Mouse (Mus musculus) gonadal fat pad, adult 2 months (tissue): ENCODE data around the gene Taar8b. TPM values are rescaled to one million over a fixed set of nuclear protein-coding genes. Genes with fewer than 3 reads are reported as not detected.
"Not testable (repeated sequence)": the region's sequence is repeated elsewhere in the genome, so short reads cannot be mapped to it uniquely, and the experiment has no call there.

Experiments used
- DNase-seq: peaks from one replicate; pipeline ENCODE4 v3.0.0-alpha.2; 2012; ENCODE audit warnings: low read depth
- polyA plus RNA-seq: library from polyadenylated mRNA; depleted of rRNA; stranded (reverse); fragments of >200 nt; gene quantifications from 2 replicates; pipeline ENCODE4 v1.2.3, GENCODE M21; 2012; rRNA removed

The Taar8b gene
- polyA plus RNA-seq, result not detected in 2 replicates

DNA sequence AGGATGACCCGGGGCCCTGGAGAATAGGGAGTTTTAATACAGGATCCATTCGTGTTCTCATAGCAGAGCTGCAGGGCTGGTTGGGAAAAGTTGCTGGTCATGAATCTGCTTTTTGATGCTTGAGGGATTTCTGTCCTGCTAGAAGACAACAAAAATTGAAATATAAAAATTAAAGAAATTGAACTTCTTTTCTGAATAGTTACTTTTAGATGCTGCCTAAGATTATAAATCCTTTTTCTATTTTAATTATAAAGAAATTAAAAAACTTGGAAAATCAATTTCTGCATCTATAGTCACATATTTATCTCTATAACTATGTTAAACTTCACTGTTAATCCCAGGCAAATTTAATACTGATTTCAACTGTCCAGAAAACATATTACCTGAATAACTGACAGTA lies at the start of gene Taar8b:
Taar8b (minus strand) TSS at position 101 of the 400 bp plus-strand sequence.
- DNase-seq, result no peak

DNA sequence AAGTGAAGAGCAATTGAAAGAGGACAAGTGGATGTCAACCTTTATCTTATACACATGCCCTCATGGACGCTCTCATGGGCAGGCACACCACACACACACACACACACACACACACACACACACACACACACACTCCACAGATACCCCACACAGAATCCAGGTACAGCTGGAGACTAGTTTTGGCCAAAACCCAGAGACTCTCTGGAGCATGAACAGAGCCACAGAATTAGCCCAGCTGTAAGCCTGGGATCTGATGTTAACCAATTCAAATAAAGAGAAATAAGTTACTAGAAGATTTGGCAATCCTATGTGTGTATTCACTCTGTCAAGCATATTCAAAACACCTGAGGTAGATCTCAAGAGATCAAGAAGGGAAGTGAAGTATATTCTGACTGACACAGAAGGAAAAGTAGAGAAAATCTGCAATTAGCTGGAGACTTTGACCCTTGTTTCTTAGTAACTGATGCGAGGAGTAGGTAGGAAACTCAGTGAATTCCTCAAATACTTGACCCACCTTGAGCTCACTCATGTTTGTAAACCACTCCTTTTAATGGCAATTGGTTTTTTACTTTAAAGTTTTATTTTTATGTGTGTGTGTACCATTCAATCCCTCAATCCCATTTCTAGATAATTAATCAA lies 46.6 kb upstream of the Taar8b start:
- DNase-seq, result no peak

DNA sequence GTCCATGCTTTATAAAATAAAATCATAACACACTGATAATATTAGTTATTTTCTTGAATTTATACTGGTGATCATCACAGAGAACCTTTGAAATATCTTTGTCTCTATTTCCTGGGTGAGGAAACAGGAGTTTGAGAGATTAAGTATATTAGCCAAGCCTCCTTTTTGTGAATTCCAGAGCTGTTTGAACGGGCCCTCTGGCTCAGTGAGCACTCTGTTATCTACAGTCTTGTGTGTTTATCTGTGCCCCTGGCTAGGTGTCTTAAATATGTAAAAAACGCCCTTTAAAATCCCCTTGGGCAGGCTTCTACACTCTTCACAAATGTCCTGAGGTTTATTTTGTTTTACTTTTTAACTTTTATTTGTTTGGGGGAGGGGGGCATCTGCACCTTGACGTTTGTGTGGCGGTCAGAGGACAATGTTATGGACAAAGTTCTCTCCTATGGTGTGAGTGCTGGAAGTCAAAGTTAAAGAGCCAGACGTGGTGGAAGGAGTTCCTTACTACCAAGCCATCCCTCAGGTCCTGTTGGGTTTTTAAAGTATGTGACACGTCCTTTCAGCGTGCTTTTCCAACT lies 42.1 kb upstream of the Taar8b start:
- no peak for DNase-seq

DNA sequence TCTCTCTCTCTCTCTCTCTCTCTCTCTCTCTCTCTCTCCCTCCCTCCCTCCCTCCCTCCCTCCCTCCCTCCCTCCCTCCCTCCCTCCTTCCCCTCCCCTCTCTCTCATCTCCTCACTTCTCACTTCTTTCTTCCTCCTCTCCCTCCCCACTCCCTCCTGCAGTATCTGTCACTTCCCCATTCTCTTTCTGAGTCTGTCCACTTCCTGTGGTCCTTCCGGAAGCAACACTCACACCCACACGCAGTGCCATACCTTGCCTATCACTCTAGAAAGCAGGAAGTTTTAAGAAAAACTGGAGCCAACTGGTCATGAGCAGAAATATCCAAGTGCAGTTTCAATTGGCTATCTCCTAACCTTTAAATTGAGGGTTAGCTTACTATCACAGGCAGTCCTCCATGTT lies 41.0 kb upstream of the Taar8b start:
- DNase-seq, result no peak

DNA sequence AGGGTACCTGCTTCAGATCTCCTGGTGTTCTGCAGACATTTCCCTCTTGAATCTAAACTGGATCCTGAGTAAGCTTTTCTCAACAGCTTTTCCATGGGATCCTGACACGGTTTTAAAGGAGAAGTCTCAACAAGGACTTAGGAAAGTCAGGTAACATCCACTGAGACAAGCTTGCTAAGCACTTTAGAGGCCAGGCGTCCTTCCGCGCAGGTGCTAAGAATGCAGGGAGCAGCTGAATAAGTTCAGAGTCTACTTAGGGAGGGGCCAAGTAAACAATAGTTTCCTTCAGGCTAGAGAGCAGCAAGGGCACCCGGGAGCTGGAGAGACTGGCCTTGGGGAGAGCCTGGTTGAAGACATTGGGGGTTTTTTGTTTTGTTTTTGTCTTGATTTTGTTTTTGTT lies 40.2 kb upstream of the Taar8b start:
- DNase-seq, result no peak

DNA sequence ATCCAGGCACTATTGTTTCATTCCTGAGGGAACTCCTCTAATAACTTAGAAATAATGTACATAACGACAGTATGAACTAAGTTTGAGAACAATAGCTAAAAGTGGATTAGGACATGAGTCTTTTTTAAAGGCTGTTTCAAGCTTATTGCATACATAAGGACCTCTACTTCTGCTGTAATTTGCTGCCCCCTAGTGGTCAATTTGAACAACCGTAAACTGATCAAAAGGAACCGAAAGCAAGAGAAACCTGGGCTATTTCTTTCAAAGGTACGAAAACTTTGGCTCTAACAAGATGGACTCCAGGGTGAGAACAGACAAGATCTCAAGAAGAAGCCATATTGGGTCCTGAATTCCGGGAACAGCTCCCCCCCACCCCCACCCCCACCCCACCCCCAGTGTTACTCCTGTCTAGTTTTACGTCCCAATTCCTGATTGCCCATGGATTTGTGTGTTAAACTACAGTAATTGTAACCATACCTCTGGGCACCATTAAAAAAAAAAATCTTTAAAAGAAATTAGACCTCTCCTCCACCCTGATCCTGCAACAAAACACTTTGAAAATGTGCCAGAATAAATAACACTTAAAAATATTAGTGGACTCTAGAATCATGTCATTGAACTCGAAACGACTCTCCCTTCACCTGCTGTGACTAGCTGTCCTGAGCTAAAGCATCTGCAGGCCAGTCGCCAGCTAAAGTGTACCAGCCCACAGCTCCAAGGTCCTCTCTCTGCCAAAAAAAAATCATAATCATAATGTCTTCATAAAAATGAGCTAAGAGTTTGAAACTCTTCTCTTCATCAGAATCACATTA lies 39.6 kb upstream of the Taar8b start:
- no peak for DNase-seq

DNA sequence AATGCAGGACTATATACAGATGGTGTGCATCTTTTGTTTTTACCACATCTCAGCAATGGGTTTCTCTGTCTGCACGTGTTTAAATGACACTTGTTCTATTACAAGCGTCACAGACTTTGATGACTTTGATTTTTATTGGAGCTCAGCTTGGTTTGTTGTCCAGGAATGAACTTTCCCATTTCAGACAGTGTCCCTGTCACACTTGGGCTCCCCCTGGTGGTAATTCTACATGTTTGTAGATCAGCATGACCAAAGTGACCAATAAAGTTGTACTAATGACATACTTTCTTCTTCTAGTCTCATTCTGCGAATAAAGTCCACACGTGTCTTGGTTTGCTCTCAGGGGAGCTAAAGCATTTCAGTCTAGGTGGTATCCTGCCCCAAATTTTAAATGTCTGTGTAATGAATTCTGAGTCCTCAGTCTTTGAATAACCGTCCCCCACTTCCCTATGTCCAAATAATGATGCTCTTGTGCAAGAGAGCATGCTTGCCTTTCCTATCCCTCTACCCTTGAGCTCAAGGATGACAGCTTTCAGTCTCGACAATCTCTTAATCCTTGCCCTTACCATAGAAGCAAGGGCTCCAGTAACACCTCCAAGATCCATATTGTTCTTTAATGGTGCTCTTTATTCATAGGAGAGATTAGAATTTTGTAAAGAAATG lies 19.2 kb upstream of the Taar8b start:
- no peak for DNase-seq

DNA sequence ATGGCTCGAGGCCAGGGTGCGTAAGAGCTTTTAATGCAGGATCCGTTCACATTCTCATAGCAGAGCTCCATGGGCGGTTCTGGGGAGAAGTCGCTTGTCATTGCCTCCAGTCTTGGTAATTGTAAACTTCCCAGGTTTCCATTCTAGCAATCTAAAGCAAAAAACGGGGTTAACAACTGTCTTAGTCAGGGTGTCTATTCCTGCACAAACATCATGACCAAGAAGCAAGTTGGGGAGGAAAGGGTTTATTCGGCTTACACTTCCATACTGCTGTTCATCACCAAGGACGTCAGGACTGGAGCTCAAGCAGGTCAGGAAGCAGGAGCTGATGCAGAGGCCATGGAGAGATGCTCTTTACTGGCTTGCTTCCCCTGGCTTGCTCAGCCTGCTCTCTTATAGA lies 17.3 kb upstream of the Taar8b start, which contains the start of gene Taar9:
Taar9 (minus strand) TSS at position 101 of the 400 bp plus-strand sequence.
- DNase-seq, result not testable (repeated sequence)

DNA sequence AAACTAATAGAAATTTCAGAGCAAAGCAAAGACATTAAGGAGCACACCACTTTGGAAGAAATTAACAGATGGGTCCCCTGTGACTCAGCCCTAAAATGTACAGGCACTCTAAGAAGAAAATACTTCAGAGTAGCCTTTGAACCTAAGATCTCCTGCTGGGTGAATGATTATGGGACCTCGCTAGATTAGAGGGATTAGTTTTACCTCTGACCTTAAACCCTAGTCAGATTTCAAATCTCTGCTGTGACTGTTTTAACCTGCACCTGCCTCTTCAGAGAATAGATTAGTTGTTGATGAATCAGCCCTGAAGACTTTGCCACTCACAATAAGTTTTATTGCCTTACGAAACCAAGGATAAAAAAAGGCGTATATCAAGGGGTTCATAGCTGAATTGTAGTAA lies 16.1 kb upstream of the Taar8b start:
- DNase-seq, result no peak

DNA sequence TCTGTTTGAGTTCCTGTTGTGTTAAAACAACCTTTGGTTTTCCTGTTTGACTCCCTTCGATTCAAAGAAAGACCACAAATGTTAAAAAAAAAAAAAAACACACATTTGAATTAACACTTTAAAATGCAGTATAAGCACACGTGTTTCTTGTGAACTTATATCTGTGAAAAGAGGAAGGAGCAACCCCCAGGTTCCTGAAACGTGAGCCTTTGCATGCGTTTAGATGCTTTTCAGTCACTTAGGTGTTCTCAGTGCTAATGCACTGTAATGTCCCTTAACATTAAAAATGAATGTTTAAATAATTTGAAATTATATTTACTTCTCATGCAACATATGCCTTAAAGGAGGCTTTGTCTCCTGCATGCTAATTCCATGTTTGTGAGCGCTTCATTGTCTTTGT lies 15.7 kb upstream of the Taar8b start:
- no peak for DNase-seq

DNA sequence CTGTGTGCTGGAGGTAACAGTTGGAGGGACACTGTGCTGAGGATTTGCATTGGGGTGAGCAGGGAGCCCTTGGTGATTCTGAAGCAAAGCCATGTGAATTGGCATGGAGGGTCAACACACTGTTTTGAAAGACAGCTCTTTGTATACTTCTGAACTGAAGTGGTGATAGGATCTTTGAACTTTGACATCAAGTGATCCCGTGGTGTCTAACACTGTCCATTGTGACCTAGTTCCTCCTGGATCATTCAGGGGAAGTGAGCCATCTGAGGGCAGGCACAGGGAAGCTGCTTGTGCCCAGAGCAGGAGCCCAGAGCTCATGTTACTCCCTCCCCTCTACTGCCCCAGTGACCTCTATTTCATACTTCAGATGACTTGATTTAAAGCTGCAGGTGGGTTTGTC lies 11.2 kb upstream of the Taar8b start:
- not testable (repeated sequence) for DNase-seq

DNA sequence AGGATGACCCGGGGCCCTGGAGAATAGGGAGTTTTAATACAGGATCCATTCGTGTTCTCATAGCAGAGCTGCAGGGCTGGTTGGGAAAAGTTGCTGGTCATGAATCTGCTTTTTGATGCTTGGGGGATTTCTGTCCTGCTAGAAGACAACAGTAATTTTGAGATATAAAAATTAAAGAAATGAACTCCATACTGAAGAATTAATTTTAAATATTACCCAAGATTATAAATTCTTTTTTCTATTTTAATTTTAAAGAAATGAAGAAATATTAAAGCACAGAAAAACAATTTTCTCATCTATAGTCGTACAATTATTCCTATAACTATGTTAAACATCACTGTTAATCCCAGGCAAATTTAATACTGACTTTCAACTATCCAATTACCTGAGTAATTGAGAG lies 9.7 kb upstream of the Taar8b start, which contains the start of gene Taar8c:
Taar8c (minus strand) TSS at position 101 of the 400 bp plus-strand sequence.
- not testable (repeated sequence) for DNase-seq

DNA sequence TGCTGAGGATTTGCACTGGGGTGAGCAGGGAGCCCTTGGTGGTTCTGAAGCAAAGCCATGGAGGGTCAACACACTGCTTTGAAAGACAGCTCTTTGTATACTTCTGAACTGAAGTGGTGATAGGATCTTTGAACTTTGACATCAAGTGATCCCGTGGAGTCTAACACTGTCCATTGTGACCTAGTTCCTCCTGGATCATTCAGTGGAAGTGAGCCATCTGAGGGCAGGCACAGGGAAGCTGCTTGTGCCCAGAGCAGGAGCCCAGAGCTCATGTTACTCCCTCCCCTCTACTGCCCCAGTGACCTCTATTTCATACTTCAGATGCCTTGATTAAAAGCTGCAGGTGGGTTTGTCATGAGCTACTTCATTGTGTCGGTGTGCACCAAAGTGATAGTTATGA lies 4.9 kb upstream of the Taar8b start:
- DNase-seq, result not testable (repeated sequence)

DNA sequence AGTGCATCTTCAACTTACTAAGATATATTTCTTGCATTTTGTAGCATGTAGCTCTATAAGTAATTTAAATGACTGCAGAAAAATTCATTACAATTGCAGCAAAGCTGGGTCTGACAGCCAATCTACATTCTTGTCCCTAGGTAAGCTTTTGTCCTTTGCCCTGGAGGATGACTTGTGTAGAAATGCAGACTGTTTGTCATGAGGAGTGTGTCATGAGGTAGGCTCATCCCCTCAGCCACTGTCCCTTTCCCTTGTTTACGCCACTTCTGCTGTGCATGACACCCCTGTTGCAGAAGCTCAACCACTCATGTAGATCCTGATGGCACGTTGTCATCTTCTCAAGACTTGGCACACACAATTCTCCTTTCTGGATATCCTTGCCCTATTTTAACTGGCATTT lies 4.9 kb downstream of the Taar8b start:
- DNase-seq, result no peak

DNA sequence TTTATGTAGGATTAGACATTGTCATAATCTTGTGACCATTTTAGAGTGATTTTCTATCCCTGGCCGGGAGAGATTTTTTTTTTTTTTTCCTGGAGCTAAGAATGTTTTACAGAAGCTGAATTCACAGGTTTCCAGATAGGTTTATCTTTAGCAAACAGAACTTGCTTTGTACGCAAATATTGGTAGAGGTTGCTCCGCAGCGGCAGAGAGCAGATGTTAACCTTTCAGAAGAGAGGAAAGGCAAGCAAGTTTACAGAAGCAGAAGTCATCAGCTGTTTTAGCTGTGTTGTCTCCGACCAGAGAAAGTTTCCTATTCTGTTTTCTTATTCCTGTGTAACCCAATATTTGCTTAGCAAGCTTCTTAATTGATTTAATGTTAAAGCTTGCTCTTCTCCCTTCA lies 5.5 kb downstream of the Taar8b start:
- no peak for DNase-seq

DNA sequence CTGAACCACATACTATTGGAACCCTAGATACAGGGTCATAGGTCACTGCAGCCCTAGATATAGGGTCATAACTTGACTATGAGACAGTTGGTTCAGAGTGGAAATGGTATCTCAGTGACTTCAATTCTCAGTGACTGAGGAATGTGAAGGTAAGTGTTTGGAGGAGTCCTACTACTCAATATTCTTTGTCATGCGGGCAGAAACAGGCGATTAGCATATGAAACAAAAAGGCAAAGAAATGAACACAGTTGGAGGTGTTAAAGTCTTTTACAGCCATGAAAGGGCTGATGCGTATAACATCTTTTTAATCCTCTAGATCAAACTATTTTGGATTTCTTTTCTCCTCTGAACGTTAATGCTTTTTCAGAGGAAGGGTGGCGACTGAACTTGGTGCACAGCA lies 6.2 kb downstream of the Taar8b start:
- DNase-seq, result no peak

DNA sequence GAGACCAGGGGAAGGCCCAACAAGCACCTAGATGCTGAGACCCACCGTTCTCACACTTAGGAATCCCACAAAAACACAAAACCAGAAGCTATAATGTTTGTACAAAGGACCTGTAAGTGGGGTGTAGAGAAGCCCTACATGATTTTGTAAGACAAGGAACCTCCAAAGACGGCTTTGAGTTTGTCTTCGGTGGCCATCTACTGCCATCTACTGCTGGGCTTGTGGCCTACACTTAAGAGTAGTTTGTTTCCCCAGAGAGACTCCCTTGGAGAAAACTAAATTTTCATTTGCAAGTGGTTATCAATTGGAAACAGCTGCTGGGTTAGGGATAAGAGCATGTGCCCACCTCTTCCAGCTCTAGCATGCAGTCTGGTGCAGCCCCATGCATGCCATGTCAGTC lies 11.9 kb downstream of the Taar8b start:
- DNase-seq, result no peak

DNA sequence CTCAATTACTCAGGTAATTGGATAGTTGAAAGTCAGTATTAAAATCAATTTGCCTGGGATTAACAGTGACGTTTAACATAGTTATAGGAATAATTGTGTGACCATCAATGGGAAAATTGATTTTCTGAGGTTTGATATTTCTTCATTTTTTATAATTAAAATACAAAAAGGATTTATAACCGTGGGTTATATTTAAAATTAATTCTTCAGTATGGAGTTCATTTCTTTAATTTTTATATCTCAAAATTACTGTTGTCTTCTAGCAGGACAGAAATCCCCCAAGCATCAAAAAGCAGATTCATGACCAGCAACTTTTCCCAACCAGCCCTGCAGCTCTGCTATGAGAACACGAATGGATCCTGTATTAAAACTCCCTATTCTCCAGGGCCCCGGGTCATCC lies 15.9 kb downstream of the Taar8b start, which contains the start of gene Taar8a:
Taar8a (plus strand) TSS at position 301 of the 400 bp plus-strand sequence.
- DNase-seq, result not testable (repeated sequence)

DNA sequence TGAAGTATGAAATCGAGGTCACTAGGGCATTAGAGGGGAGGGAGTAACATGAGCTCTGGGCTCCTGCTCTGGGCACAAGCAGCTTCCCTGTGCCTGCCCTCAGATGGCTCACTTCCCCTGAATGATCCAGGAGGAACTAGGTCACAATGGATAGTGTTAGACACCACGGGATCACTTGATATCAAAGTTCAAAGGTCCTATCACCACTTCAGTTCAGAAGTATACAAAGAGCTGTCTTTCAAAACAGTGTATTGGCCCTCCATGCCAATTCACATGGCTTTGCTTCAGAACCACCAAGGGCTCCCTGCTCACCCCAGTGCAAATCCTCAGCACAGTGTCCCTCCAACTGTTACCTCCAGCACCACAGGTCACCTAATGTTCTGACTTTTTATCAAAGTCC lies 17.3 kb downstream of the Taar8b start:
- not testable (repeated sequence) for DNase-seq

DNA sequence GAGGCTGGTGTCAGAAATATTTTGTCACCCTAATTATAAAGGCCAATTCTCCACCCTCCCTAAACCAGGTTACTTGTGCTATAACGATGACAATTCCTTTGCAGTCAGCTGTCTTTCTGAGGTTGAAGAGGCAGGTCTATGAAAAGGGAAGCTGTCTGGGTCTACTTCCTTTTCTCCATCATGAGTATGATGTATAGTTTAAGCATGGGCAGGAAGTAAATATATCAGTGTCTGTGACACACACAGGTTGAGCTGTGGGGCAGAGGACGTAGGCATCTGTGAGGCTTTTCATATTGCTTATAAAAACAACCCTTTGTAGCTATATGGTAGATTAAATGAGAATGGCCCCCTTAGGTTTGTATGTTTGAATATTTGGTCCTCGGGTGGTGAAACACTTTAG lies 33.1 kb downstream of the Taar8b start:
- no peak for DNase-seq

DNA sequence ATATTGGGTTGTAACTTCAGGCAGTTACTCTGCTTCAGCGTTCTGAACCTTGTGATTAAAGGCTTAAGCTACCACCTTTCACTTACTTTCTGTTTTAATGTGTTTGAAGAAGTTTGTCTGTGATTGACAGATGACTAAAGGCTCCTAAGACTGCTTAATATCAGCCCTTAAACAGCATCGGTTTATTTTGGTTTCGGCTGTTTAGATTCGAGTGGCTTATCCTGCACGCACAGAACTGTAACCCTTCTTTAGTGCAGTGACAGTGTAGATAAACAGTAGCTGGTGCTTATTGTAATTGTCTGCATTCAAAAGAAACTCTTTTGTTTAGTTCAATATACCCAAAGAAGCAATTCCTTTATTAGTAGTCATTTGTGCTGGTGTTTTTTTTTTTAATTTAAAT lies 40.1 kb downstream of the Taar8b start:
- no peak for DNase-seq

DNA sequence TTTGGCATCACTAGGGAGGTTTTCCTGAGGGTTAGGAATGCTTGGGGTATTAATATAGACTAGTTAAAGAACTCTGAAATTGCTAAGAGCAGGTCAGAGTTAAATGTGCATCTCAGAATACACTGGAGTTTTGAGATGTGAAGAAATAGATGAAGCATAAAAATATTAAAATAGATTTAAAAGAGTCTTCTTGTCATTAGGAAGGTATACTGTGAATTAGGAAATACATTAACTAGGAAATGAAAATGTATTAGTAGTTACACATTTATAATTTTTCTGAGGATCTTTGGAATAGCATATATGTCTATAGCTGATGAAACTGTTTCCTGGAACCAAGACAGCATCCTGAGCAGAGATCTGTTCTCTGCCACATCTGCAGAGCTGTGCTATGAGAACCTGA lies 42.9 kb downstream of the Taar8b start, which contains the start of gene Taar7f:
Taar7f (plus strand) TSS at position 301 of the 400 bp plus-strand sequence.
- no peak for DNase-seq
